Comparison of ENCODE assay signal across 16 mouse cellular contexts in the genomic region with DNA sequence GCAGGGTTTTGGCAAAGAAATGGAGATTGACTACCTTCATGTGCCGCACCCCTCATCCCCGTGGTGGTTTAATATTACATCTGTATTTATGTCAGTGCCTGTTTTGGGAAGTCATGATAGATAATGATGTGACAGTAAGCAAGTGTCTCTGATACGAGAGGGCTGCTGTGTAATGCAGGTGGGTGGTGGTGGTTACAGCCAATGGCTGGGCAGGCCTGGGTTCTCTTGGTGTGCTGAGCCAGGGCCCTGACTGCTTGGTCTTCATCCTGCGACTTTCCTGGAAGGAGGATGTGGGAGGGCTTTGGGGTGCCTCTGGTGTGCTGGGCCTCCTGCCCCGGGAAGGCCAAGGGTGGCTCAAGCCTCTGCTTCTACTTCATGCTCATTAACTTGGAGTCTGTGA.
"Had no signal": no experiment of that assay in that cellular context is flagged by ENCODE, and none has a peak within 500 bp of the region (broad histone marks: within the 10 kb centered on the region; RNA-seq: fewer than 3 reads in every experiment).

No protein-coding gene starts in this region.

- DNase-seq: liver, embryonic 13.5 days; liver, postnatal 0 days; lung, embryonic 14.5 days; right cerebral cortex, postnatal 14 days; thymus, adult 2 months; thymus, postnatal 25 days; thymus, postnatal 4 days had no signal

- H3K27me3 ChIP-seq: liver, embryonic 13.5 days; liver, embryonic 15.5 days; midbrain, embryonic 13.5 days; midbrain, embryonic 15.5 days; neural tube, embryonic 13.5 days; neural tube, embryonic 15.5 days; stomach, embryonic 15.5 days had no signal

- H3K9ac ChIP-seq: liver, embryonic 13.5 days; liver, embryonic 15.5 days; liver, postnatal 0 days; lung, embryonic 14.5 days; midbrain, embryonic 13.5 days; midbrain, embryonic 15.5 days; neural tube, embryonic 13.5 days; neural tube, embryonic 15.5 days; stomach, embryonic 15.5 days had no signal

- H3K27ac ChIP-seq: liver, embryonic 13.5 days; liver, embryonic 15.5 days; macrophage; midbrain, embryonic 13.5 days; midbrain, embryonic 15.5 days; neural tube, embryonic 13.5 days; neural tube, embryonic 15.5 days; stomach, embryonic 15.5 days; stomach, postnatal 0 days had no signal

- ATAC-seq: liver, postnatal 0 days; midbrain, embryonic 13.5 days; midbrain, embryonic 15.5 days had no signal

- H3K36me3 ChIP-seq: liver, embryonic 13.5 days; liver, embryonic 15.5 days; midbrain, embryonic 13.5 days; midbrain, embryonic 15.5 days; neural tube, embryonic 13.5 days; neural tube, embryonic 15.5 days; stomach, embryonic 15.5 days had no signal

- H3K9me3 ChIP-seq: liver, embryonic 13.5 days; liver, embryonic 15.5 days; midbrain, embryonic 13.5 days; midbrain, embryonic 15.5 days; neural tube, embryonic 13.5 days; neural tube, embryonic 15.5 days; stomach, embryonic 15.5 days had no signal

- H3K4me2 ChIP-seq: liver, embryonic 13.5 days; liver, embryonic 15.5 days; lung, embryonic 14.5 days; midbrain, embryonic 11.5 days; midbrain, embryonic 13.5 days; midbrain, embryonic 15.5 days; neural tube, embryonic 13.5 days; neural tube, embryonic 15.5 days; stomach, embryonic 15.5 days had no signal

- H3K4me3 ChIP-seq: liver, embryonic 13.5 days; liver, embryonic 15.5 days; midbrain, embryonic 13.5 days; midbrain, embryonic 15.5 days; neural tube, embryonic 13.5 days; neural tube, embryonic 15.5 days; stomach, embryonic 15.5 days had no signal
